ENCODE assay signal across 12 mouse cellular contexts in the genomic region with DNA sequence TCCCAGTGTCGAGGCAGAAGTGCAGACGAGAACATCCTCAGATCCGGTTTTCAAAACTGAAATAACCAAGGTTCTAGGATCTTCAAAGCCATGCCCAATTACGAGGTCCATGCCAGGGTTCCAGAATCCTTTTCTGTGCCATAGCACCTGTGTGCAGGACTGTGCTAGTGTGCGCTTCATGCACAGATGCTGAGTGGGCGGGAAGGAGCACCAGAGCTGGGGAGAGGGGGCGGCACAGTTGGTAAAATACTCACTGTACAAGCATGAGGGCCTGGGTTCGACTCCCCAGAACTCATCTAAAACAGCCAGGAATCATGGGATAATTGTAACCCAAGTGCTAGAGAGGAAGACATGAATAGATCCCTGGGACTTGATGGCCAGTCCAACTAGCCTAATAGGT.
DNase-seq lines count a peak whose midpoint lies in the region.
"Had no signal": no experiment of that assay in that cellular context is flagged by ENCODE, and none has a peak within 500 bp of the region (broad histone marks: within the 10 kb centered on the region; RNA-seq: fewer than 3 reads in every experiment).

No protein-coding gene starts in this region.

- intact Hi-C loops in left cerebral cortex, postnatal 25 days (cut with DNase I) = no loop called here
- intact Hi-C loops in left cerebral cortex, postnatal 10 days (cut with DNase I) = no loop called here

- DNase-seq in layer of hippocampus, adult 18-20 months (ENCODE audit: low spot score in 2 of 2) = peak; percentile 22 to 61
- no peak for DNase-seq in layer of hippocampus, adult 9-10 months (ENCODE audit: low spot score)
- peak; percentile 30 to 45 for DNase-seq in left cerebral cortex, postnatal 25 days (ENCODE audit: low spot score in 2 of 2)
- no peak for DNase-seq in left cerebral cortex, postnatal 10 days (ENCODE audit: extremely low spot score in 1 of 2, low spot score in 2 of 2)
- DNase-seq in right cerebral cortex, postnatal 36 days (ENCODE audit: low spot score in 2 of 2) = peak; percentile 6 to 23
- DNase-seq in right cerebral cortex, postnatal 4 days = no peak
- DNase-seq: adrenal gland, postnatal 14 days; cerebellum, adult 18-20 months; cerebellum, adult 9-11 months; cerebellum, postnatal 36 days; gastrocnemius, postnatal 10 days; heart, adult 2 months had no signal

Comparison
In these comparisons a context has a peak if more than half of its experiments do, and no peak if none do; other contexts are left out.
1. DNase-seq: peak in layer of hippocampus, adult 18-20 months (2 of 2), left cerebral cortex, postnatal 25 days (2 of 2) and right cerebral cortex, postnatal 36 days (2 of 2); none in layer of hippocampus, adult 9-10 months (single experiment), left cerebral cortex, postnatal 10 days (0 of 2) and right cerebral cortex, postnatal 4 days (single experiment).